Mouse (Mus musculus) ES-E14 (cell line): ENCODE measurements around the gene H2al1h. TPM values are rescaled to one million over a fixed set of nuclear protein-coding genes. Genes with fewer than 3 reads are reported as not detected.
"Not testable (repeated sequence)": the region's sequence is repeated elsewhere in the genome, so short reads cannot be mapped to it uniquely, and the experiment has no call there.

Experiments
- DNase-seq: peaks from one replicate; pipeline ENCODE4 v3.0.0-alpha.2; 2013; ENCODE audit warnings: low read depth, low spot score
- H3K27ac ChIP-seq: 2 replicates; pipeline ENCODE4 v1.5.1; 2012; ENCODE audit warnings: low read depth, mild to moderate bottlenecking, low read length, moderate library complexity, mixed read lengths; ENCODE audit not compliant: poor library complexity, insufficient read depth, severe bottlenecking
- H3K36me3 ChIP-seq: 2 replicates; pipeline ENCODE4 v1.6.1; 2012; ENCODE audit warnings: mild to moderate bottlenecking, low read length, moderate library complexity, mixed read lengths; ENCODE audit not compliant: control insufficient read depth, poor library complexity, insufficient read depth, severe bottlenecking
- H3K4me1 ChIP-seq, 2 experiments: fragments of 150-350 bp in 1 of 2; sonication (generic) in 1 of 2; 2 replicates each; pipeline ENCODE4 v1.6.1; 2012; ENCODE audit warnings: low read length in 2 of 2, mild to moderate bottlenecking in 1 of 2, mixed read lengths in 1 of 2; ENCODE audit not compliant: control insufficient read depth in 2 of 2, insufficient read depth in 2 of 2, poor library complexity in 1 of 2
- H3K4me3 ChIP-seq, 2 experiments: fragments of 150-350 bp in 1 of 2; sonication (generic) in 1 of 2; 2 replicates each; pipeline ENCODE4 v1.5.1; 2012; ENCODE audit warnings: low read length in 2 of 2, low read depth in 1 of 2, mild to moderate bottlenecking in 1 of 2, mixed read lengths in 1 of 2; ENCODE audit not compliant: insufficient read depth in 1 of 2, poor library complexity in 1 of 2, severe bottlenecking in 1 of 2
- H3K9ac ChIP-seq: 2 replicates; pipeline ENCODE4 v1.6.1; 2012; ENCODE audit warnings: low read depth, mild to moderate bottlenecking, low read length, mixed read lengths; ENCODE audit not compliant: poor library complexity, insufficient read depth, severe bottlenecking
- H3K9me3 ChIP-seq: fragments of 150-350 bp; sonication (generic); 2 replicates; pipeline ENCODE4 v1.6.1; 2012; ENCODE audit warnings: low read depth, mild to moderate bottlenecking, low read length; ENCODE audit not compliant: control insufficient read depth, insufficient read depth
- CHD2 ChIP-seq: IDR thresholded peaks from 2 replicates; pipeline ENCODE4 v1.6.1; 2014; ENCODE audit warnings: mild to moderate bottlenecking, low read depth, low read length, inconsistent platforms
- MAFK ChIP-seq: IDR thresholded peaks from 2 replicates; pipeline ENCODE4 v1.6.1; 2014; ENCODE audit warnings: mild to moderate bottlenecking, low read depth, low read length, inconsistent platforms; ENCODE audit not compliant: insufficient read depth
- ZC3H11A ChIP-seq: IDR thresholded peaks from 2 replicates; pipeline ENCODE4 v1.6.1; 2012; ENCODE audit warnings: low read depth, mild to moderate bottlenecking, inconsistent platforms, low read length, borderline replicate concordance
- ZNF384 ChIP-seq: IDR thresholded peaks from 2 replicates; pipeline ENCODE4 v1.6.1; 2012; ENCODE audit warnings: low read depth, low read length, inconsistent platforms
- in situ Hi-C, 2 experiments: fragments of 600-800 bp; cut with MboI; formaldehyde crosslinking; loops; one replicate each; pipeline ENCODE4 v1.15.1; 2025; ENCODE audit warnings: low sequenced_read_pairs in 2 of 2, inconsistent platforms in 1 of 2; ENCODE audit not compliant: unreplicated experiment in 2 of 2
- total RNA-seq: library from RNA; depleted of rRNA; stranded (reverse); fragments of 300-350 nt; gene quantifications from 2 replicates; pipeline ENCODE4 v1.2.3, GENCODE M21; 2012

H2al1h gene
- total RNA-seq, 1 experiment, result not detected

DNA sequence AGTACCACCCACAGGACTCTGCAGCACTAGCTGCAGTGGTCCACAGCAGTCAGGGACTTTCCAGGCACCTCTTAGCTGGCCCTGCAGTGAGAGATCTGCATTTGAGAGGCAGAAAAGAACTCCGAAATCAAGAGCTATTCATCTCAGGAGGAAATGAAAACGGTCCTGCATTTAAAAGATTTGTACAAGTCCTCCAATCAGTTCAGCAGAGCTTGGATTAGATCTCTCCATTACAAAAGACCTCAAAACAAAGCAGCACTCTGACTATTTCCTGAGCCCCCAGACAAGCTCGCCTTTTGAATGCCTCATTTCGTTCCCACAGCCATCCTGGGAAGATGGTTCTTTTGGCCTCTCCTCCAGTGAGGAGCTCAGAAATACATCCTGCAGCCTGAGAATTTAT, 32.0 kb upstream of the H2al1h start:
- in situ Hi-C loops, result no loop called here
- H3K9ac ChIP-seq, result no peak overlapping the region
- TF ChIP-seq ZNF384 (no peak), CHD2 (no peak), ZC3H11A (no peak), MAFK (no peak)
- no peak overlapping the region for H3K4me3 ChIP-seq
- peak; percentile 26 for DNase-seq
- H3K27ac ChIP-seq, result no peak overlapping the region
- H3K9me3 ChIP-seq, result no peaks in the 10 kb centered on the region
- no peaks in the 10 kb centered on the region for H3K4me1 ChIP-seq
- H3K36me3 ChIP-seq, result no peaks in the 10 kb centered on the region

GRCm38 (mm10) chrX:11298957-11299356, 22.3 kb upstream of the H2al1h start, which contains the start of gene H2al1a:
Gene H2al1a (plus strand): TSS chrX:11299257.
- H3K27ac ChIP-seq, DNase-seq, H3K4me1 ChIP-seq, H3K4me3 ChIP-seq, in situ Hi-C loops, H3K9me3 ChIP-seq, H3K9ac ChIP-seq, H3K36me3 ChIP-seq: not testable (repeated sequence)

DNA sequence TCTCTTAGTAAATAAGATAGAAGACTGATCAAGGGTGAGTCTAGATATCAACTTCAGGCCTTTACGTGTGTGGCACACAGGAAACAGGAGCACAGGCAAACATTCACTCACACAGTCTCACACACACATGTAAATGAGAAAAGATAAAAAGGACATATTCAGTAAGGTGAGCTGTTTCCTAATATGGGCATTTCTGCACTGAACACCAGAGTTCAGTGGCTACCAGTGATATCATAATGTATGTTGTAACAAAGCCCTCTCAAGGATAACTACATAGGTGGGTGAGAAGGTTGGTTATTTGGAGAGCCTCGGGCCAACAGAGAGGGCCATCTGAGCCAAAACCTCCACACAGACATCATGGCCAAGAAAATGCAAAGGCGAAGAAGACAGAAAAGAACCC, 19.2 kb upstream of the H2al1h start, which contains the start of gene H2al1b:
H2al1b (plus strand) TSS at position 301 of the 400 bp plus-strand sequence.
- H3K36me3 ChIP-seq, H3K9ac ChIP-seq, H3K27ac ChIP-seq, DNase-seq, H3K4me3 ChIP-seq, in situ Hi-C loops, H3K9me3 ChIP-seq, H3K4me1 ChIP-seq: not testable (repeated sequence)

DNA sequence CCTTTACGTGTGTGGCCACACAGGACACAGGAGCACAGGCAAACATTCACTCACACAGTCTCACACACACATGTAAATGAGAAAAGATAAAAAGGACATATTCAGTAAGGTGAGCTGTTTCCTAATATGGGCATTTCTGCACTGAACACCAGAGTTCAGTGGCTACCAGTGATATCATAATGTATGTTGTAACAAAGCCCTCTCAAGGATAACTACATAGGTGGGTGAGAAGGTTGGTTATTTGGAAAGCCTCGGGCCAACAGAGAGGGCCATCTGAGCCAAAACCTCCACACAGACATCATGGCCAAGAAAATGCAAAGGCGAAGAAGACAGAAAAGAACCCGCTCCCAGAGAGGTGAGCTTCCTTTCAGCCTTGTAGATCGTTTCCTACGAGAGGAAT, 15.9 kb upstream of the H2al1h start, which contains the start of gene H2al1c:
H2al1c (plus strand) TSS at position 301 of the 400 bp plus-strand sequence.
- H3K4me3 ChIP-seq, in situ Hi-C loops, H3K36me3 ChIP-seq, H3K9ac ChIP-seq, DNase-seq, H3K27ac ChIP-seq, H3K9me3 ChIP-seq, H3K4me1 ChIP-seq: not testable (repeated sequence)

- H3K4me3 ChIP-seq, DNase-seq, H3K27ac ChIP-seq, H3K4me1 ChIP-seq, in situ Hi-C loops, H3K9me3 ChIP-seq, H3K36me3 ChIP-seq, H3K9ac ChIP-seq: not testable (repeated sequence)
Measured at GRCm38 (mm10) chrX:11308524-11308923, 12.8 kb upstream of the H2al1h start, which contains the start of gene H2al1d. Gene H2al1d (plus strand): TSS chrX:11308824.

DNA sequence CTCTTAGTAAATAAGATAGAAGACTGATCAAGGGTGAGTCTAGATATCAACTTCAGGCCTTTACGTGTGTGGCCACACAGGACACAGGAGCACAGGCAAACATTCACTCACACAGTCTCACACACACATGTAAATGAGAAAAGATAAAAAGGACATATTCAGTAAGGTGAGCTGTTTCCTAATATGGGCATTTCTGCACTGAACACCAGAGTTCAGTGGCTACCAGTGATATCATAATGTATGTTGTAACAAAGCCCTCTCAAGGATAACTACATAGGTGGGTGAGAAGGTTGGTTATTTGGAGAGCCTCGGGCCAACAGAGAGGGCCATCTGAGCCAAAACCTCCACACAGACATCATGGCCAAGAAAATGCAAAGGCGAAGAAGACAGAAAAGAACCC, 9.7 kb upstream of the H2al1h start, which contains the start of gene H2al1e:
H2al1e (plus strand) TSS at position 301 of the 400 bp plus-strand sequence.
- DNase-seq, H3K36me3 ChIP-seq, H3K4me1 ChIP-seq, H3K27ac ChIP-seq, H3K9ac ChIP-seq, H3K4me3 ChIP-seq, in situ Hi-C loops, H3K9me3 ChIP-seq: not testable (repeated sequence)

DNA sequence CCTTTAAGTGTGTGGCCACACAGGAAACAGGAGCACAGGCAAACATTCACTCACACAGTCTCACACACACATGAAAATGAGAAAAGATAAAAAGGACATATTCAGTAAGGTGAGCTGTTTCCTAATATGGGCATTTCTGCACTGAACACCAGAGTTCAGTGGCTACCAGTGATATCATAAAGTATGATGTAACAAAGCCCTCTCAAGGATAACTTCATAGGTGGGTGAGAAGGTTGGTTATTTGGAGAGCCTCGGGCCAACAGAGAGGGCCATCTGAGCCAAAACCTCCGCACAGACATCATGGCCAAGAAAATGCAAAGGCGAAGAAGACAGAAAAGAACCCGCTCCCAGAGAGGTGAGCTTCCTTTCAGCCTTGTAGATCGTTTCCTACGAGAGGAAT, 6.4 kb upstream of the H2al1h start, which contains the start of gene H2al1f:
H2al1f (plus strand) TSS at position 301 of the 400 bp plus-strand sequence.
- DNase-seq, H3K27ac ChIP-seq, H3K36me3 ChIP-seq, in situ Hi-C loops, H3K4me3 ChIP-seq, H3K4me1 ChIP-seq, H3K9me3 ChIP-seq, H3K9ac ChIP-seq: not testable (repeated sequence)

DNA sequence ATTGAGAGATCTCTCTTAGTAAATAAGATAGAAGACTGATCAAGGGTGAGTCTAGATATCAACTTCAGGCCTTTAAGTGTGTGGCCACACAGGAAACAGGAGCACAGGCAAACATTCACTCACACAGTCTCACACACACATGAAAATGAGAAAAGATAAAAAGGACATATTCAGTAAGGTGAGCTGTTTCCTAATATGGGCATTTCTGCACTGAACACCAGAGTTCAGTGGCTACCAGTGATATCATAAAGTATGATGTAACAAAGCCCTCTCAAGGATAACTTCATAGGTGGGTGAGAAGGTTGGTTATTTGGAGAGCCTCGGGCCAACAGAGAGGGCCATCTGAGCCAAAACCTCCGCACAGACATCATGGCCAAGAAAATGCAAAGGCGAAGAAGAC, 3.3 kb upstream of the H2al1h start, which contains the start of gene H2al1g:
H2al1g (plus strand) TSS at position 301 of the 400 bp plus-strand sequence.
- H3K27ac ChIP-seq, H3K4me1 ChIP-seq, H3K4me3 ChIP-seq, H3K36me3 ChIP-seq, DNase-seq, H3K9ac ChIP-seq, in situ Hi-C loops, H3K9me3 ChIP-seq: not testable (repeated sequence)
